Mouse (Mus musculus): Measurements from ENCODE around the gene Tle3. TPM values are rescaled to one million over a fixed set of nuclear protein-coding genes. Genes with fewer than 3 reads are reported as not detected.

Gene Tle3
- 18.8 TPM for polyA plus RNA-seq (2014; fragmentation: Illumina TruSeq; extraction: RNeasy Lipid Tissue Mini Kit (QIAGEN cat#74804); ENCODE audit: low read depth, low replicate concordance)

DNA sequence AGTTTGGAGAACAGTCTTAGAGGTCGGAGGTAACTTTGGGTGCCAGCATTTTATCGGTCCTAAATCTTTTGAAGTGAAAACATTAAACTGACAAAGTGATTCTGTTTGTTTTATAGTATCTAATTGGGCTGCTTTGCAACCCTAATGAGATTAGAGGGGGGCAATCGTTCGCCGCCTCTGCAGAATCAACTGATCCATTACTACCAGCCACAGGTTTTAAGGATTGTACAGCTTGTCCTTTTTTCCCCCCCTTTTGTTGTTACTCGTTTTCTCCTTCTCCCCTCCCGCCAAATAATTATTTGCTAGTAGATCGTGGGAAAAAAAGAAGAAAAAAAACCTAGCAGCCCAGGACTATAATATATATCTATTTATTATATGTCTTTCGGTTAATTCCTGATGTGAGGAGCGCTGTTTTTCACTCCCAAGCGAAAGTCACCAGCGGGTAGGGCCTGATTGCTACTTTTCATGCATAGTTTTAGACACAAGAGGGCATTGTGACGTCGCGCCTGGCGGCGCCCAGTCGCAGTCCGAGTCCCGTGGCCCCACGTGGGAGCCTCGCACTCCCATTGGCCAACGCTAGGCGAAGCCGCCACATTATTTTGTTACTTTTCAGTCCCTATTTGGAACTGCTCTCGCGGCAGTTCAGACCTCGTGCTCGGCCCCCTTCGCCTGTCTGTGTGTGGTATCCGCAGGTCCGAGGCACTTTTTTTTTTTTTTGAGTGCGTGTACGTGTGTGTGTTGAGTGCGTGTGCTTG is at the start of gene Tle3:
TSS of gene Tle3 (plus strand) at position 612 of the 755 bp plus-strand sequence.

All from kidney, adult 10 weeks (tissue).